Mouse (Mus musculus): ENCODE measurements at regions not wholly inside any gene's neighbourhood (a gene's known extent, or its start where the extent isn't known, plus 50 kb on each side); places are given as distances from the start of the nearest gene placed in this dataset.

DNA sequence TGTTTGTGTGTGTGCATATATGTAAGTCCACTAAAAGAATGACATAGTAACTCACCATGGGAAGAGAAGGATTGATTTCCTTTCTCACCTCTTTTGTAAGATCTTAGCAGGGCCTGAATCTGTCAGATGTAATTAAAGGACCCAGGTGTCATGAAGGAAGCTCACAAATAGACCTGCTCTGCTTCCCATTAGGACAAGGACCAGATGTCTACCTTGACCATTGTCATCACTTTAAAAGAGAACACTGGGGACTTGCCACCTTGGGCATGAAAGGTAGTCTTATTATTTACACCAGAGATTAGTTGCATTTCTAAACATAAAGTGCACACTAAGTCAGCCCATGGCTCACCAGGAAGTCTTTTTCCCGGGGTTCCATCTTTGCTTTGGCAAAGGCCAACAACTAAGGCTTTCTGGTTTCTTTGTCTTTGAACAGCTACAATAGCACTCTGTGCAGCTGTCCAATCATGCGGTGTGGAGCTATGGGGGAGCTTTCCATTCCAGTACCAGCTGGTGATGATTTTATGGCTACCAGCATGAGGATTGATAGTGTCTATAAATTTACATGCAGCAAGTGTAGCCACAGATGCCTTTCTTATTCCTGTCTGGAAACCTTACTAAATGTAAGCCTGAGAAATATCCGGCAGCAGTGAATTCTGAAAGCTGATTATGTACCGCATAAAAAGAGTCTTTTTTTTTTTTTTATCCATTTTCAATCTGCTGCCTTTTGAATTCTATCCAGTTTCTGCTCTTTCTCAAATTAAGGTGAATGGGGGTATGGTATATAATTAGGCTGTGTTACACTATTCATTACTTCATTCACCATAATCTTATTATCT lies 409.4 kb upstream of the Agtr1b start:
- Histone ChIP-seq H3K4me2 (ENCODE audit: insufficient read depth, low read depth, poor library complexity, severe bottlenecking) (no peak overlapping the region), H3K4me3 (replicated peaks in 1 of 3; ENCODE audit: low read depth in 2 of 3, low read length in 2 of 3, poor library complexity in 1 of 3) (no peak overlapping the region), H3K36me3 (replicated peaks in 1 of 2; ENCODE audit: control insufficient read depth in 1 of 2, insufficient read depth in 1 of 2, low read length in 1 of 2) (no peaks in the 10 kb centered on the region), H3K27me3 (replicated peaks) (no peaks in the 10 kb centered on the region), H3K4me1 (ENCODE audit: control insufficient read depth in 1 of 2, insufficient read depth in 2 of 2) (no peaks in the 10 kb centered on the region), H3K9ac (ENCODE audit: insufficient read depth, low read depth) (no peak overlapping the region), H3K9me3 (replicated peaks; ENCODE audit: low read length) (no peaks in the 10 kb centered on the region), H3K27ac (ENCODE audit: insufficient read depth, low read depth) (no peak overlapping the region), H3K79me2 (replicated peaks; ENCODE audit: control insufficient read depth, extremely low read depth, insufficient read depth, poor library complexity, severe bottlenecking) (no peaks in the 10 kb centered on the region)
- TF ChIP-seq MXI1 (IDR thresholded peaks at IDR 0.05; ENCODE audit: low read depth, low read length) (no peak), CHD2 (IDR thresholded peaks at IDR 0.05; ENCODE audit: low read length) (no peak), ZKSCAN1 (IDR thresholded peaks at IDR 0.05; ENCODE audit: borderline replicate concordance, low read depth, low read length) (no peak), TBP (conservative IDR thresholded peaks at IDR 0.05; ENCODE audit: low read depth, low read length) (no peak), EP300 (IDR thresholded peaks at IDR 0.05; ENCODE audit: low read length) (no peak), USF2 (conservative IDR thresholded peaks at IDR 0.05; ENCODE audit: low read depth, low read length) (no peak), CHD1 (IDR thresholded peaks at IDR 0.05; ENCODE audit: low read depth, low read length) (no peak), UBTF (IDR thresholded peaks at IDR 0.05; ENCODE audit: low read depth, low read length) (no peak), ZNF384 (IDR thresholded peaks at IDR 0.05; ENCODE audit: low read depth, low read length) (no peak), MEF2A (IDR thresholded peaks at IDR 0.05; ENCODE audit: borderline replicate concordance, low read depth, low read length) (no peak), ZMIZ1 (IDR thresholded peaks at IDR 0.05; ENCODE audit: low read depth, low read length) (no peak), SIN3A (IDR thresholded peaks at IDR 0.05; ENCODE audit: low read length) (no peak)
- in situ Hi-C loops (cut with MboI; ENCODE audit: low pct_ligation_motif_present, low pct_unique_long_range_greater_than_20kb, low sequenced_read_pairs), result no loop called here
- no peak for DNase-seq (ENCODE audit: extremely low read depth)
- dilution Hi-C loops (cut with MboI; ENCODE audit: extremely low pct_ligation_motif_present, extremely low pct_unique_long_range_greater_than_20kb, low sequenced_read_pairs), result no loop called here

DNA sequence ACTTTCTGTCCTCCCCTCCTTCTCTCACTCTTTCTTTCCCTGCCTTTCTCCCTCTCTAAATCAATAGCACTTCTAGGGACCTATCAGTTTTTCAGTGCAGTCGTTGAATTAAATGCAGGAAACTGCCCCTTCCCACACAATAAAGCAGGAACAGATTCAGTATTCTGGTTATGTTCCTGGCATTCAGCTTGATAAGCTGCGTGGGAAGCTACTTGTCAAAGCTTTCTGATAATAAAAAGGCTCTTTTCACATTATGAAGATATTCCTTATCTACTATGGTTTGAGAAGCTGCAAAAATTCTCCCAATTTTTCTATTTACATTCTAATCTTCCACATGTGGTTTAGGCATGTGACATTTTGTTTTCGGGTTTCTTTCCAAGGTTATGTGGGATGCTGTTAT lies 367.3 kb upstream of the Agtr1b start:
- in situ Hi-C loops (cut with MboI; ENCODE audit: low pct_ligation_motif_present, low pct_unique_long_range_greater_than_20kb, low sequenced_read_pairs), result no loop called here
- Histone ChIP-seq H3K27me3 (replicated peaks) (no peaks in the 10 kb centered on the region), H3K36me3 (replicated peaks in 1 of 2; ENCODE audit: control insufficient read depth in 1 of 2, insufficient read depth in 1 of 2, low read length in 1 of 2) (no peaks in the 10 kb centered on the region), H3K79me2 (replicated peaks; ENCODE audit: control insufficient read depth, extremely low read depth, insufficient read depth, poor library complexity, severe bottlenecking) (no peaks in the 10 kb centered on the region), H3K27ac (ENCODE audit: insufficient read depth, low read depth) (no peak overlapping the region), H3K4me1 (ENCODE audit: control insufficient read depth in 1 of 2, insufficient read depth in 2 of 2) (peaks cover 2 to 15% of the 10 kb centered on the region in 2 experiments; a peak in 2 of 4 replicates), H3K4me3 (replicated peaks in 1 of 3; ENCODE audit: low read depth in 2 of 3, low read length in 2 of 3, poor library complexity in 1 of 3) (no peak overlapping the region), H3K9me3 (replicated peaks; ENCODE audit: low read length) (no peaks in the 10 kb centered on the region), H3K9ac (ENCODE audit: insufficient read depth, low read depth) (no peak overlapping the region), H3K4me2 (ENCODE audit: insufficient read depth, low read depth, poor library complexity, severe bottlenecking) (no peak overlapping the region)
- no peak for TF ChIP-seq MAZ (IDR thresholded peaks at IDR 0.05; ENCODE audit: low read depth, low read length)
- no peak for TF ChIP-seq CHD1 (IDR thresholded peaks at IDR 0.05; ENCODE audit: low read depth, low read length)
- DNase-seq (ENCODE audit: extremely low read depth), result no peak
- dilution Hi-C loops (cut with MboI; ENCODE audit: extremely low pct_ligation_motif_present, extremely low pct_unique_long_range_greater_than_20kb, low sequenced_read_pairs), result no loop called here
